ENCODE assay signal across 16 mouse cellular contexts in genomic region chr11:26075536-26075935, GRCm38 (mm10).
DNase-seq lines count a peak whose midpoint lies in the region; ATAC-seq and TF ChIP-seq lines count a peak whose summit lies in the region.
"Had no signal": no experiment of that assay in that cellular context is flagged by ENCODE, and none has a peak within 500 bp of the region (broad histone marks: within the 10 kb centered on the region; RNA-seq: fewer than 3 reads in every experiment).

No protein-coding gene starts in this region.

- DNase-seq in forebrain, embryonic 14.5 days (ENCODE audit: low spot score) = peak; percentile 58
- no peak for DNase-seq in forebrain, postnatal 0 days
- no peak for DNase-seq in layer of hippocampus, adult 2 months (ENCODE audit: low spot score in 2 of 2)
- DNase-seq in layer of hippocampus, adult 18-20 months (ENCODE audit: low spot score in 2 of 2) = no peak
- no peak for DNase-seq in urinary bladder, postnatal 14 days (ENCODE audit: low spot score)
- DNase-seq: adrenal gland, adult 2 months; adrenal gland, postnatal 10 days; adrenal gland, postnatal 25 days; cerebellum, adult 11-12 months; cerebellum, adult 2 months; cerebellum, adult 9-10 months; cerebellum, postnatal 10 days; cerebellum, postnatal 25 days had no signal

- H3K9me3 ChIP-seq in forebrain, embryonic 14.5 days (replicated peaks; ENCODE audit: control insufficient read depth, low read length) = no peaks in the 10 kb centered on the region
- H3K9me3 ChIP-seq in forebrain, postnatal 0 days (ENCODE audit: low read length) = no peaks in the 10 kb centered on the region
- H3K9me3 ChIP-seq: embryonic facial prominence, embryonic 10.5 days; embryonic facial prominence, embryonic 12.5 days; forebrain, embryonic 12.5 days had no signal

- no peaks in the 10 kb centered on the region for H3K27me3 ChIP-seq in forebrain, embryonic 14.5 days (replicated peaks; ENCODE audit: control insufficient read depth, insufficient read depth, low read length)
- H3K27me3 ChIP-seq in forebrain, postnatal 0 days (ENCODE audit: insufficient read depth, low read length) = no peaks in the 10 kb centered on the region
- H3K27me3 ChIP-seq: embryonic facial prominence, embryonic 12.5 days; forebrain, embryonic 12.5 days had no signal

- no peak overlapping the region for H3K27ac ChIP-seq in forebrain, embryonic 14.5 days (ENCODE audit: low read depth, low read length)
- H3K27ac ChIP-seq in forebrain, postnatal 0 days (ENCODE audit: low read depth, low read length) = no peak overlapping the region
- peak overlapping the region; percentile 80; the same call in 1 of the 2 replicates for H3K27ac ChIP-seq in layer of hippocampus, adult 2 months
- H3K27ac ChIP-seq: embryonic facial prominence, embryonic 10.5 days; embryonic facial prominence, embryonic 12.5 days; forebrain, embryonic 12.5 days had no signal

- H3K9ac ChIP-seq in forebrain, embryonic 14.5 days (ENCODE audit: low read length) = no peak overlapping the region
- H3K9ac ChIP-seq in forebrain, postnatal 0 days = no peak overlapping the region
- H3K9ac ChIP-seq: embryonic facial prominence, embryonic 12.5 days; forebrain, embryonic 12.5 days had no signal

- no peak overlapping the region for H3K4me2 ChIP-seq in forebrain, embryonic 14.5 days (ENCODE audit: low read length)
- H3K4me2 ChIP-seq in forebrain, postnatal 0 days (ENCODE audit: low read depth) = no peak overlapping the region
- H3K4me2 ChIP-seq: embryonic facial prominence, embryonic 12.5 days; forebrain, embryonic 12.5 days had no signal

- H3K4me1 ChIP-seq in forebrain, embryonic 14.5 days (ENCODE audit: control insufficient read depth, insufficient read depth, low read length) = peaks cover 2% of the 10 kb centered on the region
- peaks cover 2% of the 10 kb centered on the region; the same call in 1 of the 2 replicates for H3K4me1 ChIP-seq in forebrain, postnatal 0 days (ENCODE audit: insufficient read depth)
- H3K4me1 ChIP-seq: embryonic facial prominence, embryonic 10.5 days had no signal

- ATAC-seq in forebrain, embryonic 14.5 days = no peak; the same call in 1 of the 2 replicates
- no peak for ATAC-seq in forebrain, postnatal 0 days

- no peak for TF ChIP-seq CTCF in forebrain, postnatal 0 days (IDR thresholded peaks at IDR 0.05; ENCODE audit: low read depth)
- TF ChIP-seq CTCF in layer of hippocampus, adult 2 months (conservative IDR thresholded peaks at IDR 0.05) = no peak

- H3K36me3 ChIP-seq in forebrain, embryonic 14.5 days (ENCODE audit: control insufficient read depth, insufficient read depth, low read length) = no peaks in the 10 kb centered on the region
- H3K36me3 ChIP-seq in forebrain, postnatal 0 days (ENCODE audit: insufficient read depth) = no peaks in the 10 kb centered on the region
- H3K36me3 ChIP-seq: embryonic facial prominence, embryonic 10.5 days; embryonic facial prominence, embryonic 12.5 days; forebrain, embryonic 12.5 days had no signal

- 30% methylated on average over 6 of the region's 6 CpGs for WGBS in forebrain, embryonic 14.5 days
- WGBS in forebrain, postnatal 0 days = 39% methylated on average over 6 of the region's 6 CpGs

- H3K4me3 ChIP-seq in forebrain, embryonic 14.5 days (ENCODE audit: low read depth, low read length) = no peak overlapping the region
- no peak overlapping the region for H3K4me3 ChIP-seq in forebrain, postnatal 0 days (ENCODE audit: low read depth, low read length)
- no peak overlapping the region for H3K4me3 ChIP-seq in layer of hippocampus, adult 2 months
- H3K4me3 ChIP-seq: embryonic facial prominence, embryonic 10.5 days; embryonic facial prominence, embryonic 12.5 days; forebrain, embryonic 12.5 days had no signal
